ENCODE assay signal across 8 mouse cellular contexts in the genomic region with DNA sequence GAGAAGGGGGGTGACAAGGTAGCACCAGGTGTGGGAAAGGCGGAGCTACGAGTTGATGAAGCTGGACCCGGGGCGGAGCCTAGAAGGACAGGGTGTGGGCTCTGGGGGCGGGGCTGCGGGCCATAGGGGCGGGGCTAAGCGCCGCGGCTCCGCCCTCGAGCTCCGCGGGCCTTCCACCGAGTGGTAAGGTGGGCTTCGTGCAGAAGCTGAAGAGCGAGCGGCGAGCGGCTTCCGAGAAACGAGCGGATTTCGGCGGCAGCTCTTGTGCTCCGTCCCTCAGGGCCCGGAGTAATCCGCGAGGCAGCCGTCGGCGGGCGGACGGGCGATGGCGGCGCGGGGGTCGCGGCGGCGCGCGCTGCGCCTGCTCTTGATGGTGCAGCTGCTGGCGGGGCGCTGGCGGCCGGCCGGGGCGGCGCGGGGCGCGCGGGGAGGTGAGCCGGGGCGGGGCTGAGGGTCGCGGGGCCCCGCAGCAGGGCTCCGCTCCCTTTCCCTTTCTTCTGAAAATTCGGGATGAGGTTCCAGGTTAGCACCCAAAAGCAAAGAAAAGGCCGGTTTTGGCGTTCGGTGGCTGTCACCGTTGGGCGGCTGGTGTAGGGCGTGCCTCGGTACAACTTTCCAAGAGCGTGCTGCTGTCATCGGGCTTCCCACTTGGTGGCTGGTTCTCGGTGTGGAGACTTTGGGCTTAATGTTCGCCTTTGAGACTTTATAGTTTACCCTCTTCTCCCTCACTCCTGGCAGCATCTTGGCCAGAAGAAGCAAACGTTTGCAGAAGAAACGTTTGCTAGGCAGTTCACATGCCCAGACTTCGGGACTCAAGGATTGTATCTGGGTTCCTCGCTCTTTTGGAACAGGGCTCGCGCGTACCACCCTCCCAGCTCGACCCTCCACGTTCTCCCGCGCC. TPM values are rescaled to one million over a fixed set of nuclear protein-coding genes. Genes with fewer than 3 reads are reported as not detected.
DNase-seq lines count a peak whose midpoint lies in the region; ATAC-seq and TF ChIP-seq lines count a peak whose summit lies in the region.

No protein-coding gene starts in this region.

- peak overlapping the region; percentile 90 for H3K4me3 ChIP-seq in megakaryocyte, embryonic 14.5 days (replicated peaks)
- peak overlapping the region; percentile 67 for H3K4me3 ChIP-seq in kidney, postnatal 0 days (replicated peaks; ENCODE audit: low read depth, low read length)

- WGBS in kidney, postnatal 0 days: under 1% methylated on average over 63 of the region's 85 CpGs

- H3K27me3 ChIP-seq in megakaryocyte, embryonic 14.5 days (replicated peaks): peaks cover 75% of the 10 kb centered on the region
- peaks cover 18% of the 10 kb centered on the region for H3K27me3 ChIP-seq in kidney, postnatal 0 days (ENCODE audit: insufficient read depth, low read length)
- H3K27me3 ChIP-seq in splenic B cell, adult 2 months (ENCODE audit: control insufficient read depth, insufficient read depth, low read length, poor library complexity, severe bottlenecking): no peaks in the 10 kb centered on the region; the same call in 1 of the 2 replicates

- no peak for ATAC-seq in megakaryocyte, adult 5-6 weeks (ENCODE audit: poor library complexity, severe bottlenecking)
- peak; percentile 67 for ATAC-seq in granulocyte monocyte progenitor cell, adult 5-6 weeks (replicated peaks; ENCODE audit: poor library complexity, severe bottlenecking)
- ATAC-seq in kidney, postnatal 0 days (replicated peaks; ENCODE audit: low FRiP score, low read depth): peak; percentile 73; the same call in 1 of the 2 replicates

- H3K9me3 ChIP-seq in megakaryocyte, embryonic 14.5 days: peaks cover 13% of the 10 kb centered on the region
- no peaks in the 10 kb centered on the region for H3K9me3 ChIP-seq in kidney, postnatal 0 days (replicated peaks; ENCODE audit: low read length)

- TF ChIP-seq CTCF in kidney, postnatal 0 days (IDR thresholded peaks at IDR 0.05; ENCODE audit: low read depth): no peak

- H3K4me1 ChIP-seq in megakaryocyte, embryonic 14.5 days: peaks cover 17% of the 10 kb centered on the region
- peaks cover 9% of the 10 kb centered on the region; the same call in 1 of the 2 replicates for H3K4me1 ChIP-seq in kidney, postnatal 0 days (replicated peaks; ENCODE audit: insufficient read depth, low read length)

- no peak overlapping the region for H3K27ac ChIP-seq in kidney, postnatal 0 days

- peak overlapping the region; percentile 42; the same call in 1 of the 2 replicates for H3K9ac ChIP-seq in kidney, postnatal 0 days (ENCODE audit: low read depth, low read length)

- no peaks in the 10 kb centered on the region for H3K36me3 ChIP-seq in megakaryocyte, embryonic 14.5 days (replicated peaks; ENCODE audit: low read length)
- no peaks in the 10 kb centered on the region for H3K36me3 ChIP-seq in kidney, postnatal 0 days (ENCODE audit: insufficient read depth, low read length)
- H3K36me3 ChIP-seq in splenic B cell, adult 2 months (ENCODE audit: control insufficient read depth, insufficient read depth, low read length, poor library complexity, severe bottlenecking): no peaks in the 10 kb centered on the region

- peak overlapping the region; percentile 94 for H3K4me2 ChIP-seq in kidney, postnatal 0 days (ENCODE audit: low read length)

- peak; percentile 22 for DNase-seq in brain, adult 2 months (ENCODE audit: low read depth, low spot score)
- DNase-seq in kidney, postnatal 0 days (ENCODE audit: low spot score): peak; percentile 44
- peak; percentile 15 for DNase-seq in lung, postnatal 14 days
- peak; percentile 47 for DNase-seq in splenic B cell, adult 2 months (ENCODE audit: low read depth, low spot score)
- DNase-seq in layer of hippocampus, postnatal 36 days: no peak

RNA-seq across cellular contexts. Expression of a gene that starts 0.9 kb away (rescaled TPM):
- polyA plus RNA-seq in megakaryocyte, embryonic 14.5 days (2012; ENCODE audit: insufficient read depth, low replicate concordance): not detected in 2 replicates
- total RNA-seq in megakaryocyte, adult 5-6 weeks (2015): not detected in 2 replicates
- total RNA-seq in megakaryocyte, adult 5-6 weeks (2017): not detected in 2 replicates
- not detected in 2 replicates for total RNA-seq in granulocyte monocyte progenitor cell, adult 5-6 weeks (2014; fragmentation: Nextera tagmentation)
- total RNA-seq in granulocyte monocyte progenitor cell, adult 5-6 weeks (2017): not detected in 2 replicates
- polyA plus RNA-seq in kidney, postnatal 0 days (2015; fragmentation: Nextera tagmentation; extraction: Ambion mirVana): 0.97 and 1.7 TPM in 2 replicates
- total RNA-seq in layer of hippocampus, postnatal 36 days (2021): 1 to 10 TPM; 8.3 to 9.1 TPM

RNA-seq across cellular contexts. Expression of a gene that starts 30.7 kb away (rescaled TPM):
- not detected in 2 replicates for polyA plus RNA-seq in megakaryocyte, embryonic 14.5 days (2012; ENCODE audit: insufficient read depth, low replicate concordance)
- total RNA-seq in megakaryocyte, adult 5-6 weeks (2015): not detected in 2 replicates
- 0.65 TPM in 1 of 2 replicates, not detected in the other for total RNA-seq in megakaryocyte, adult 5-6 weeks (2017)
- not detected in 2 replicates for total RNA-seq in granulocyte monocyte progenitor cell, adult 5-6 weeks (2014; fragmentation: Nextera tagmentation)
- total RNA-seq in granulocyte monocyte progenitor cell, adult 5-6 weeks (2017): not detected in 2 replicates
- 0.72 and 1.1 TPM in 2 replicates for polyA plus RNA-seq in kidney, postnatal 0 days (2015; fragmentation: Nextera tagmentation; extraction: Ambion mirVana)
- under 1 TPM in 1 of 2 experiments, not detected in 1; 0.53 TPM for total RNA-seq in layer of hippocampus, postnatal 36 days (2021)

RNA-seq across cellular contexts. Expression of a gene that starts 31.0 kb away (rescaled TPM):
- 16.1 TPM in 1 of 2 replicates, not detected in the other for polyA plus RNA-seq in megakaryocyte, embryonic 14.5 days (2012; ENCODE audit: insufficient read depth, low replicate concordance)
- 291 and 300 TPM in 2 replicates for total RNA-seq in megakaryocyte, adult 5-6 weeks (2015)
- total RNA-seq in megakaryocyte, adult 5-6 weeks (2017): 323 and 387 TPM in 2 replicates
- total RNA-seq in granulocyte monocyte progenitor cell, adult 5-6 weeks (2014; fragmentation: Nextera tagmentation): 265 and 329 TPM in 2 replicates
- total RNA-seq in granulocyte monocyte progenitor cell, adult 5-6 weeks (2017): 370 and 473 TPM in 2 replicates
- polyA plus RNA-seq in kidney, postnatal 0 days (2015; fragmentation: Nextera tagmentation; extraction: Ambion mirVana): 317 and 325 TPM in 2 replicates
- 100 to 1,000 TPM; 131 to 134 TPM for total RNA-seq in layer of hippocampus, postnatal 36 days (2021)

RNA-seq across cellular contexts. Expression of a gene that starts 44.8 kb away (rescaled TPM):
- not detected in 2 replicates for polyA plus RNA-seq in megakaryocyte, embryonic 14.5 days (2012; ENCODE audit: insufficient read depth, low replicate concordance)
- total RNA-seq in megakaryocyte, adult 5-6 weeks (2015): not detected in 2 replicates
- not detected in 2 replicates for total RNA-seq in megakaryocyte, adult 5-6 weeks (2017)
- not detected in 2 replicates for total RNA-seq in granulocyte monocyte progenitor cell, adult 5-6 weeks (2014; fragmentation: Nextera tagmentation)
- total RNA-seq in granulocyte monocyte progenitor cell, adult 5-6 weeks (2017): not detected in 2 replicates
- polyA plus RNA-seq in kidney, postnatal 0 days (2015; fragmentation: Nextera tagmentation; extraction: Ambion mirVana): 0.18 and 0.22 TPM in 2 replicates
- under 1 TPM; 0.33 to 0.37 TPM for total RNA-seq in layer of hippocampus, postnatal 36 days (2021)

Comparison
In these comparisons a context has a peak if more than half of its experiments do, and no peak if none do; other contexts are left out.
1. DNase-seq: peak in brain, adult 2 months (single experiment), kidney, postnatal 0 days (single experiment), lung, postnatal 14 days (single experiment) and splenic B cell, adult 2 months (single experiment); none in layer of hippocampus, postnatal 36 days (0 of 2).
2. RNA of a gene that starts 0.9 kb away (total RNA-seq): 8.3 to 9.1 TPM in layer of hippocampus, postnatal 36 days; not detected in megakaryocyte, adult 5-6 weeks and not detected in granulocyte monocyte progenitor cell, adult 5-6 weeks; every median in the first group is over 4 times any median in the second.